Mouse (Mus musculus): Measurements from ENCODE around the gene Rbm20. TPM values are rescaled to one million over a fixed set of nuclear protein-coding genes. Genes with fewer than 3 reads are reported as not detected.
A peak's percentile ranks its signal among the peaks of the same experiment; 100 is the strongest.

Rbm20 gene
- total RNA-seq, 2 experiments from 2014 or later: 4.0 to 5.8 TPM

- no peak overlapping the region for H3K4me3 ChIP-seq
- TF ChIP-seq CTCF (IDR thresholded peaks at IDR 0.05): no peak
- intact Hi-C loops (cut with DNase I): no loop called here
- no peak overlapping the region for H3K27ac ChIP-seq
- DNase-seq (ENCODE audit: extremely low spot score in 1 of 2, low spot score in 2 of 2): no peak
Measured at GRCm38 (mm10) chr19:53674131-53674925, 2.8 kb upstream of the Rbm20 start.

- TF ChIP-seq CTCF (IDR thresholded peaks at IDR 0.05): no peak
- intact Hi-C loops (cut with DNase I): no loop called here
- Histone ChIP-seq H3K27ac (no peak overlapping the region), H3K4me3 (peak overlapping the region; percentile 59)
- no peak for DNase-seq (ENCODE audit: extremely low spot score in 1 of 2, low spot score in 2 of 2)
Measured at GRCm38 (mm10) chr19:53676228-53676627, 878 bp upstream of the Rbm20 start.

GRCm38 (mm10) chr19:53679194-53679593, 2.1 kb downstream of the Rbm20 start:
- Histone ChIP-seq H3K4me3 (no peak overlapping the region), H3K27ac (no peak overlapping the region)
- intact Hi-C loops (cut with DNase I): no loop called here
- DNase-seq (ENCODE audit: extremely low spot score in 1 of 2, low spot score in 2 of 2): no peak
- no peak for TF ChIP-seq CTCF (IDR thresholded peaks at IDR 0.05)

- H3K27ac ChIP-seq: no peak overlapping the region
- no peak for DNase-seq (ENCODE audit: extremely low spot score in 1 of 2, low spot score in 2 of 2)
- intact Hi-C loops (cut with DNase I): no loop called here
- no peak overlapping the region for H3K4me3 ChIP-seq
- no peak for TF ChIP-seq CTCF (IDR thresholded peaks at IDR 0.05)
Measured at GRCm38 (mm10) chr19:53679981-53680380, 2.9 kb downstream of the Rbm20 start.

- Histone ChIP-seq H3K4me3 (no peak overlapping the region), H3K27ac (no peak overlapping the region)
- intact Hi-C loops (cut with DNase I): no loop called here
- DNase-seq (ENCODE audit: extremely low spot score in 1 of 2, low spot score in 2 of 2): no peak
- no peak for TF ChIP-seq CTCF (IDR thresholded peaks at IDR 0.05)
Measured at GRCm38 (mm10) chr19:53682427-53682826, 5.3 kb downstream of the Rbm20 start.

- Histone ChIP-seq H3K27ac (no peak overlapping the region), H3K4me3 (no peak overlapping the region)
- no peak for DNase-seq (ENCODE audit: extremely low spot score in 1 of 2, low spot score in 2 of 2)
- TF ChIP-seq CTCF (IDR thresholded peaks at IDR 0.05): no peak
- intact Hi-C loops (cut with DNase I): no loop called here
Measured at GRCm38 (mm10) chr19:53687592-53687991, 10.5 kb downstream of the Rbm20 start.

- intact Hi-C loops (cut with DNase I): no loop called here
- no peak for DNase-seq (ENCODE audit: extremely low spot score in 1 of 2, low spot score in 2 of 2)
- H3K4me3 ChIP-seq: no peak overlapping the region
- peak; percentile 2 for TF ChIP-seq CTCF (IDR thresholded peaks at IDR 0.05)
- no peak overlapping the region for H3K27ac ChIP-seq
Measured at GRCm38 (mm10) chr19:53690816-53691215, 13.7 kb downstream of the Rbm20 start.

- Histone ChIP-seq H3K4me3 (no peak overlapping the region), H3K27ac (no peak overlapping the region)
- intact Hi-C loops (cut with DNase I): no loop called here
- TF ChIP-seq CTCF (IDR thresholded peaks at IDR 0.05): no peak
- no peak for DNase-seq (ENCODE audit: extremely low spot score in 1 of 2, low spot score in 2 of 2)
Measured at GRCm38 (mm10) chr19:53694020-53694419, 16.9 kb downstream of the Rbm20 start.

- DNase-seq (ENCODE audit: extremely low spot score in 1 of 2, low spot score in 2 of 2): no peak
- H3K27ac ChIP-seq: no peak overlapping the region
- intact Hi-C loops (cut with DNase I): no loop called here
- TF ChIP-seq CTCF (IDR thresholded peaks at IDR 0.05): no peak
- no peak overlapping the region for H3K4me3 ChIP-seq
Measured at GRCm38 (mm10) chr19:53696079-53696478, 19.0 kb downstream of the Rbm20 start.

GRCm38 (mm10) chr19:53696655-53697054, 19.5 kb downstream of the Rbm20 start:
- no peak overlapping the region for H3K27ac ChIP-seq
- TF ChIP-seq CTCF (IDR thresholded peaks at IDR 0.05): no peak
- H3K4me3 ChIP-seq: no peak overlapping the region
- intact Hi-C loops (cut with DNase I): no loop called here
- no peak for DNase-seq (ENCODE audit: extremely low spot score in 1 of 2, low spot score in 2 of 2)

GRCm38 (mm10) chr19:53697376-53698126, 20.4 kb downstream of the Rbm20 start:
- DNase-seq (ENCODE audit: extremely low spot score in 1 of 2, low spot score in 2 of 2): no peak
- Histone ChIP-seq H3K4me3 (no peak overlapping the region), H3K27ac (no peak overlapping the region)
- intact Hi-C loops (cut with DNase I): no loop called here
- no peak for TF ChIP-seq CTCF (IDR thresholded peaks at IDR 0.05)

GRCm38 (mm10) chr19:53699671-53700070, 22.6 kb downstream of the Rbm20 start:
- intact Hi-C loops (cut with DNase I): no loop called here
- no peak for TF ChIP-seq CTCF (IDR thresholded peaks at IDR 0.05)
- Histone ChIP-seq H3K4me3 (no peak overlapping the region), H3K27ac (no peak overlapping the region)
- DNase-seq (ENCODE audit: extremely low spot score in 1 of 2, low spot score in 2 of 2): no peak
